Mouse (Mus musculus) lung, postnatal 36 days (tissue): ENCODE measurements around the gene Cd247.
A peak's percentile ranks its signal among the peaks of the same experiment; 100 is the strongest.
"Not testable (repeated sequence)": the region's sequence is repeated elsewhere in the genome, so short reads cannot be mapped to it uniquely, and the experiment has no call there.

ENCODE experiments used
- DNase-seq: peaks from one replicate; pipeline ENCODE4 v3.0.0; 2022; ENCODE audit warnings: mixed read lengths

Cd247 gene

GRCm38 (mm10) chr1:165788511-165788910 lies at the start of gene Cd247:
TSS of gene Cd247 (plus strand) at chr1:165788681.
- no peak for DNase-seq

GRCm38 (mm10) chr1:165738985-165739384 lies 49.5 kb upstream of the Cd247 start:
- no peak for DNase-seq

- DNase-seq, result no peak
Observed at GRCm38 (mm10) chr1:165741989-165742388, 46.5 kb upstream of the Cd247 start.

GRCm38 (mm10) chr1:165748053-165748452 lies 40.4 kb upstream of the Cd247 start:
- no peak for DNase-seq

GRCm38 (mm10) chr1:165751142-165751541 lies 37.3 kb upstream of the Cd247 start:
- DNase-seq, result no peak

GRCm38 (mm10) chr1:165751838-165752237 lies 36.6 kb upstream of the Cd247 start:
- DNase-seq, result peak; percentile 44

GRCm38 (mm10) chr1:165754205-165754604 lies 34.3 kb upstream of the Cd247 start:
- no peak for DNase-seq

- DNase-seq, result no peak
Observed at GRCm38 (mm10) chr1:165755194-165755593, 33.3 kb upstream of the Cd247 start.

- no peak for DNase-seq
Observed at GRCm38 (mm10) chr1:165761522-165762305, 26.8 kb upstream of the Cd247 start.

- DNase-seq, result not testable (repeated sequence)
Observed at GRCm38 (mm10) chr1:165762498-165762897, 26.0 kb upstream of the Cd247 start.

- DNase-seq, result no peak
Observed at GRCm38 (mm10) chr1:165762914-165763634, 25.4 kb upstream of the Cd247 start.

- DNase-seq, result peak; percentile 98
Observed at GRCm38 (mm10) chr1:165763635-165764372, 24.7 kb upstream of the Cd247 start, which contains the start of gene Creg1. TSS of gene Creg1 (plus strand) at chr1:165763746.

- no peak for DNase-seq
Observed at GRCm38 (mm10) chr1:165764571-165764970, 23.9 kb upstream of the Cd247 start.

GRCm38 (mm10) chr1:165765041-165765440 lies 23.4 kb upstream of the Cd247 start:
- no peak for DNase-seq

- DNase-seq, result no peak
Observed at GRCm38 (mm10) chr1:165765651-165766294, 22.7 kb upstream of the Cd247 start.

GRCm38 (mm10) chr1:165766295-165766890 lies 22.1 kb upstream of the Cd247 start:
- DNase-seq, result no peak

- peak; percentile 80 for DNase-seq
Observed at GRCm38 (mm10) chr1:165768894-165769512, 19.5 kb upstream of the Cd247 start.

GRCm38 (mm10) chr1:165770181-165770759 lies 18.2 kb upstream of the Cd247 start:
- peak; percentile 54 for DNase-seq

GRCm38 (mm10) chr1:165771491-165771897 lies 17.0 kb upstream of the Cd247 start:
- peak; percentile 87 for DNase-seq

GRCm38 (mm10) chr1:165771998-165772397 lies 16.5 kb upstream of the Cd247 start:
- DNase-seq, result no peak

- DNase-seq, result peak; percentile 69
Observed at GRCm38 (mm10) chr1:165775518-165776294, 12.8 kb upstream of the Cd247 start.
